Mouse (Mus musculus): Measurements from ENCODE around the gene Rfc1.

GRCm38 (mm10) chr5:65367837-65368236 lies 32.4 kb upstream of the Rfc1 start:
- TF ChIP-seq CTCF (IDR thresholded peaks at IDR 0.05; ENCODE audit: extremely low read depth, insufficient read depth, low read length), result no peak
- TF ChIP-seq POLR2A (IDR thresholded peaks at IDR 0.05; ENCODE audit: extremely low read depth, insufficient read depth, low read length), result no peak
